In genomic region chr9:120582619-120583308, GRCm38 (mm10) we compare ENCODE assay signal across 8 mouse cellular contexts. TPM values are rescaled to one million over a fixed set of nuclear protein-coding genes. Genes with fewer than 3 reads are reported as not detected.
DNase-seq lines count a peak whose midpoint lies in the region; ATAC-seq and TF ChIP-seq lines count a peak whose summit lies in the region.

No protein-coding gene starts in this region.

- peak; percentile 69 for ATAC-seq in embryonic facial prominence, embryonic 13.5 days (ENCODE audit: insufficient number of reproducible peaks, insufficient read depth, low FRiP score, low TSS enrichment, low read depth)
- peak; percentile 71; the same call in 1 of the 2 replicates for ATAC-seq in limb, embryonic 12.5 days (ENCODE audit: insufficient number of reproducible peaks, insufficient read depth, low FRiP score, low TSS enrichment, low read depth)
- peak; percentile 79; the same call in 1 of the 2 replicates for ATAC-seq in midbrain, embryonic 14.5 days (ENCODE audit: low FRiP score, low TSS enrichment)

- H3K36me3 ChIP-seq in embryonic facial prominence, embryonic 13.5 days = no peaks in the 10 kb centered on the region
- no peaks in the 10 kb centered on the region for H3K36me3 ChIP-seq in heart, adult 2 months (ENCODE audit: control insufficient read depth, insufficient read depth, low read length)
- H3K36me3 ChIP-seq in limb, embryonic 12.5 days = no peaks in the 10 kb centered on the region
- no peaks in the 10 kb centered on the region for H3K36me3 ChIP-seq in midbrain, embryonic 14.5 days (ENCODE audit: control insufficient read depth, insufficient read depth, low read length)

- H3K9ac ChIP-seq in embryonic facial prominence, embryonic 13.5 days = peak overlapping the region; percentile 73
- H3K9ac ChIP-seq in heart, adult 2 months (ENCODE audit: low read depth, low read length) = peak overlapping the region; percentile 45
- H3K9ac ChIP-seq in limb, embryonic 12.5 days (replicated peaks) = peak overlapping the region; percentile 67
- H3K9ac ChIP-seq in midbrain, embryonic 14.5 days (replicated peaks; ENCODE audit: low read length) = peak overlapping the region; percentile 34; the same call in 1 of the 2 replicates

- TF ChIP-seq CTCF in heart, adult 2 months (IDR thresholded peaks at IDR 0.05) = peak; percentile 86

- TF ChIP-seq POLR2A in heart, adult 2 months (IDR thresholded peaks at IDR 0.05; ENCODE audit: insufficient read depth, low read depth, low read length) = no peak

- H3K4me1 ChIP-seq in embryonic facial prominence, embryonic 13.5 days = peaks cover 19% of the 10 kb centered on the region
- H3K4me1 ChIP-seq in heart, adult 2 months (ENCODE audit: control insufficient read depth, insufficient read depth, low read length) = peaks cover 8% of the 10 kb centered on the region
- peaks cover 22% of the 10 kb centered on the region for H3K4me1 ChIP-seq in limb, embryonic 12.5 days (replicated peaks)
- H3K4me1 ChIP-seq in midbrain, embryonic 14.5 days (ENCODE audit: control insufficient read depth, insufficient read depth, low read length) = peaks cover 13% of the 10 kb centered on the region

- intact Hi-C loops in heart, adult 2 months (cut with DNase I) = no loop called here

- peak overlapping the region; percentile 84 for H3K4me2 ChIP-seq in embryonic facial prominence, embryonic 13.5 days
- peak overlapping the region; percentile 87 for H3K4me2 ChIP-seq in limb, embryonic 12.5 days
- H3K4me2 ChIP-seq in midbrain, embryonic 14.5 days (ENCODE audit: low read length) = peak overlapping the region; percentile 54

- no peaks in the 10 kb centered on the region for H3K27me3 ChIP-seq in embryonic facial prominence, embryonic 13.5 days
- H3K27me3 ChIP-seq in heart, adult 2 months (ENCODE audit: control insufficient read depth, insufficient read depth, low read length) = no peaks in the 10 kb centered on the region
- H3K27me3 ChIP-seq in limb, embryonic 12.5 days = 0 out of 2 replicates have a peak, but pooled peaks cover 4% of the 10 kb centered on the region
- no peaks in the 10 kb centered on the region for H3K27me3 ChIP-seq in midbrain, embryonic 14.5 days (ENCODE audit: control insufficient read depth, insufficient read depth, low read length)

- H3K9me3 ChIP-seq in embryonic facial prominence, embryonic 13.5 days = no peaks in the 10 kb centered on the region
- no peaks in the 10 kb centered on the region for H3K9me3 ChIP-seq in limb, embryonic 12.5 days
- no peaks in the 10 kb centered on the region for H3K9me3 ChIP-seq in midbrain, embryonic 14.5 days (ENCODE audit: control insufficient read depth, low read length)

- H3K27ac ChIP-seq in embryonic facial prominence, embryonic 13.5 days = peak overlapping the region; percentile 91
- H3K27ac ChIP-seq in heart, adult 2 months = peak overlapping the region; percentile 53
- H3K27ac ChIP-seq in limb, embryonic 12.5 days = peak overlapping the region; percentile 80
- 0 out of 2 replicates have a peak overlapping the region, but pooled peaks have one; percentile 32 for H3K27ac ChIP-seq in midbrain, embryonic 14.5 days (replicated peaks; ENCODE audit: low read depth, low read length)

- peak overlapping the region; percentile 44 for H3K4me3 ChIP-seq in embryonic facial prominence, embryonic 13.5 days
- H3K4me3 ChIP-seq in heart, adult 2 months = peak overlapping the region; percentile 57
- peak overlapping the region; percentile 44 for H3K4me3 ChIP-seq in limb, embryonic 12.5 days (replicated peaks)
- peak overlapping the region; percentile 20; the same call in 1 of the 2 replicates for H3K4me3 ChIP-seq in midbrain, embryonic 14.5 days (replicated peaks; ENCODE audit: low read depth, low read length)

- H3K79me2 ChIP-seq in heart, adult 2 months (replicated peaks; ENCODE audit: control insufficient read depth, insufficient read depth, low read length) = no peaks in the 10 kb centered on the region

- DNase-seq in 3134 (ENCODE audit: extremely low read depth, insufficient read length, low spot score) = peak; percentile 84
- peak; percentile 86 to 89 for DNase-seq in adrenal gland, postnatal 36 days
- DNase-seq in heart, adult 2 months = peak; percentile 85 to 88
- peak; percentile 88 to 94 for DNase-seq in kidney, adult 8-10 months
- DNase-seq in midbrain, embryonic 14.5 days = peak; percentile 96
- DNase-seq in spleen, adult 12 weeks (ENCODE audit: low spot score) = peak; percentile 72

- TF ChIP-seq EP300 in heart, adult 2 months (IDR thresholded peaks at IDR 0.05; ENCODE audit: insufficient read depth, low read depth, low read length) = peak; percentile 88

- WGBS in embryonic facial prominence, embryonic 13.5 days = 11% methylated on average over 28 of the region's 28 CpGs
- WGBS in heart, adult 2 months = 6% methylated on average over 28 of the region's 28 CpGs
- 10% methylated on average over 28 of the region's 28 CpGs for WGBS in limb, embryonic 12.5 days
- 11% methylated on average over 28 of the region's 28 CpGs for WGBS in midbrain, embryonic 14.5 days

RNA-seq across cellular contexts. Expression of gene Rpl14, which starts 11.5 kb away (rescaled TPM):
- 100 to 1,000 TPM; 522 to 541 TPM for total RNA-seq in adrenal gland, postnatal 36 days (2021)
- polyA plus RNA-seq in embryonic facial prominence, embryonic 13.5 days (2015; fragmentation: Nextera tagmentation; extraction: Ambion mirVana) = 771 and 950 TPM in 2 replicates
- total RNA-seq in heart, adult 2 months (2021) = 100 to 1,000 TPM; 251 to 299 TPM
- polyA plus RNA-seq in heart, adult 2 months (2012; rRNA removed) = 206 and 222 TPM in 2 replicates
- polyA plus RNA-seq in limb, embryonic 12.5 days (2016; fragmentation: Nextera tagmentation; extraction: Ambion mirVana) = 805 and 832 TPM in 2 replicates
- polyA plus RNA-seq in midbrain, embryonic 14.5 days (2014; fragmentation: Nextera tagmentation; extraction: Ambion mirVana) = 523 and 525 TPM in 2 replicates

RNA-seq across cellular contexts. Expression of gene Entpd3, which starts 43.1 kb away (rescaled TPM):
- 1 to 10 TPM in 1 of 2 experiments, under 1 TPM in 1; 0.40 to 2.9 TPM for total RNA-seq in adrenal gland, postnatal 36 days (2021)
- 5.8 and 6.7 TPM in 2 replicates for polyA plus RNA-seq in embryonic facial prominence, embryonic 13.5 days (2015; fragmentation: Nextera tagmentation; extraction: Ambion mirVana)
- under 1 TPM in 1 of 2 experiments, not detected in 1; 0.07 TPM for total RNA-seq in heart, adult 2 months (2021)
- 0.23 and 0.26 TPM in 2 replicates for polyA plus RNA-seq in heart, adult 2 months (2012; rRNA removed)
- 0.26 and 0.29 TPM in 2 replicates for polyA plus RNA-seq in limb, embryonic 12.5 days (2016; fragmentation: Nextera tagmentation; extraction: Ambion mirVana)
- polyA plus RNA-seq in midbrain, embryonic 14.5 days (2014; fragmentation: Nextera tagmentation; extraction: Ambion mirVana) = 2.5 and 3.1 TPM in 2 replicates

Comparison
In these comparisons a context has a peak if more than half of its experiments do, and no peak if none do; other contexts are left out.
1. Peak in every context shown above with its lines: DNase-seq, ATAC-seq, H3K4me3 ChIP-seq and H3K27ac ChIP-seq.
2. H3K27ac ChIP-seq: peak in every context shown above with its lines; median percentile 91 in embryonic facial prominence, embryonic 13.5 days; 80 in limb, embryonic 12.5 days; 53 in heart, adult 2 months; 32 in midbrain, embryonic 14.5 days.